Comparison of ENCODE assay signal across 8 mouse cellular contexts in genomic region chr4:136145362-136145885, GRCm38 (mm10). TPM values are rescaled to one million over a fixed set of nuclear protein-coding genes. Genes with fewer than 3 reads are reported as not detected.
DNase-seq lines count a peak whose midpoint lies in the region; ATAC-seq lines count a peak whose summit lies in the region.

No protein-coding gene starts in this region.

- H3K36me3 ChIP-seq in heart, embryonic 15.5 days: no peaks in the 10 kb centered on the region
- H3K36me3 ChIP-seq in embryonic facial prominence, embryonic 10.5 days (replicated peaks): peaks cover 13% of the 10 kb centered on the region
- H3K36me3 ChIP-seq in intestine, embryonic 14.5 days (ENCODE audit: control insufficient read depth, insufficient read depth, low read length): no peaks in the 10 kb centered on the region; the same call in 1 of the 2 replicates
- H3K36me3 ChIP-seq in midbrain, embryonic 13.5 days: no peaks in the 10 kb centered on the region

- peak overlapping the region; percentile 90 for H3K27ac ChIP-seq in heart, embryonic 15.5 days
- peak overlapping the region; percentile 94 for H3K27ac ChIP-seq in embryonic facial prominence, embryonic 10.5 days (replicated peaks)
- H3K27ac ChIP-seq in intestine, embryonic 14.5 days (ENCODE audit: low read depth): peak overlapping the region; percentile 97
- H3K27ac ChIP-seq in midbrain, embryonic 13.5 days: peak overlapping the region; percentile 14; the same call in 1 of the 2 replicates

- H3K4me3 ChIP-seq in heart, embryonic 15.5 days: peak overlapping the region; percentile 67
- peak overlapping the region; percentile 82 for H3K4me3 ChIP-seq in embryonic facial prominence, embryonic 10.5 days
- H3K4me3 ChIP-seq in intestine, embryonic 14.5 days (ENCODE audit: low read depth, low read length): peak overlapping the region; percentile 65
- peak overlapping the region; percentile 54 for H3K4me3 ChIP-seq in midbrain, embryonic 13.5 days (replicated peaks)

- no peak for ATAC-seq in heart, embryonic 15.5 days (replicated peaks; ENCODE audit: insufficient number of reproducible peaks, insufficient read depth, low FRiP score, low read depth)
- no peak for ATAC-seq in intestine, embryonic 14.5 days (replicated peaks; ENCODE audit: low FRiP score, low TSS enrichment, low read depth)
- ATAC-seq in midbrain, embryonic 13.5 days: no peak

- DNase-seq in heart, postnatal 10 days: no peak
- no peak for DNase-seq in embryonic facial prominence, embryonic 10.5 days (ENCODE audit: low spot score)
- DNase-seq in intestine, embryonic 14.5 days (ENCODE audit: low spot score): no peak
- DNase-seq in c-Kit-positive CD71-positive TER-119-positive erythroid progenitor cells, embryonic 14.5 days (ENCODE audit: low spot score): no peak
- no peak for DNase-seq in cerebellum, adult 11 months
- DNase-seq in gastrocnemius, postnatal 4 days (ENCODE audit: low spot score in 2 of 2): no peak

- H3K4me1 ChIP-seq in heart, embryonic 15.5 days (replicated peaks): peaks cover 58% of the 10 kb centered on the region
- H3K4me1 ChIP-seq in embryonic facial prominence, embryonic 10.5 days: peaks cover 88% of the 10 kb centered on the region
- H3K4me1 ChIP-seq in intestine, embryonic 14.5 days (replicated peaks; ENCODE audit: control insufficient read depth, insufficient read depth, low read length): peaks cover 55% of the 10 kb centered on the region
- H3K4me1 ChIP-seq in midbrain, embryonic 13.5 days (replicated peaks): peaks cover 83% of the 10 kb centered on the region

- no peaks in the 10 kb centered on the region for H3K9me3 ChIP-seq in heart, embryonic 15.5 days (replicated peaks)
- no peaks in the 10 kb centered on the region for H3K9me3 ChIP-seq in embryonic facial prominence, embryonic 10.5 days
- H3K9me3 ChIP-seq in intestine, embryonic 14.5 days (ENCODE audit: control insufficient read depth, low read length): no peaks in the 10 kb centered on the region
- H3K9me3 ChIP-seq in midbrain, embryonic 13.5 days: no peaks in the 10 kb centered on the region

- WGBS in heart, embryonic 15.5 days: 29% methylated on average over 11 of the region's 11 CpGs
- 8% methylated on average over 11 of the region's 11 CpGs for WGBS in embryonic facial prominence, embryonic 10.5 days
- WGBS in intestine, embryonic 14.5 days: 16% methylated on average over 11 of the region's 11 CpGs
- 3% methylated on average over 11 of the region's 11 CpGs for WGBS in midbrain, embryonic 13.5 days

- H3K4me2 ChIP-seq in heart, embryonic 15.5 days: peak overlapping the region; percentile 82
- peak overlapping the region; percentile 73 for H3K4me2 ChIP-seq in intestine, embryonic 14.5 days (ENCODE audit: low read length)
- H3K4me2 ChIP-seq in midbrain, embryonic 13.5 days (replicated peaks): peak overlapping the region; percentile 76

- no peaks in the 10 kb centered on the region for H3K27me3 ChIP-seq in heart, embryonic 15.5 days
- H3K27me3 ChIP-seq in embryonic facial prominence, embryonic 10.5 days (replicated peaks; ENCODE audit: low read depth, poor library complexity, severe bottlenecking): 0 out of 2 replicates have a peak, but pooled peaks cover 5% of the 10 kb centered on the region
- H3K27me3 ChIP-seq in intestine, embryonic 14.5 days (replicated peaks; ENCODE audit: control insufficient read depth, insufficient read depth, low read length): no peaks in the 10 kb centered on the region
- H3K27me3 ChIP-seq in midbrain, embryonic 13.5 days: peaks cover 15% of the 10 kb centered on the region

- intact Hi-C loops in heart, postnatal 10 days (cut with DNase I): no loop called here

- H3K9ac ChIP-seq in heart, embryonic 15.5 days: peak overlapping the region; percentile 73
- H3K9ac ChIP-seq in intestine, embryonic 14.5 days (ENCODE audit: low read length): peak overlapping the region; percentile 87
- H3K9ac ChIP-seq in midbrain, embryonic 13.5 days (replicated peaks): peak overlapping the region; percentile 72

RNA-seq across cellular contexts. Expression of gene Id3, which starts 2.1 kb away (rescaled TPM):
- polyA plus RNA-seq in heart, embryonic 15.5 days (2015; fragmentation: Nextera tagmentation; extraction: Ambion mirVana): 261 and 294 TPM in 2 replicates
- total RNA-seq in heart, postnatal 10 days (2021): 100 to 1,000 TPM; 104 TPM
- polyA plus RNA-seq in embryonic facial prominence, embryonic 10.5 days (2016; fragmentation: Nextera tagmentation; extraction: Ambion mirVana): 593 and 611 TPM in 2 replicates
- 325 and 351 TPM in 2 replicates for polyA plus RNA-seq in intestine, embryonic 14.5 days (2014; fragmentation: Nextera tagmentation; extraction: Ambion mirVana)
- polyA plus RNA-seq in midbrain, embryonic 13.5 days (2015; fragmentation: Nextera tagmentation; extraction: Ambion mirVana): 175 and 214 TPM in 2 replicates
- total RNA-seq in gastrocnemius, postnatal 4 days (2021): 10 to 100 TPM; 51.3 to 59.3 TPM

RNA-seq across cellular contexts. Expression of gene E2f2, which starts 26.8 kb away (rescaled TPM):
- 7.8 and 9.6 TPM in 2 replicates for polyA plus RNA-seq in heart, embryonic 15.5 days (2015; fragmentation: Nextera tagmentation; extraction: Ambion mirVana)
- 1 to 10 TPM; 4.3 to 6.8 TPM for total RNA-seq in heart, postnatal 10 days (2021)
- 6.2 TPM in 2 replicates for polyA plus RNA-seq in embryonic facial prominence, embryonic 10.5 days (2016; fragmentation: Nextera tagmentation; extraction: Ambion mirVana)
- polyA plus RNA-seq in intestine, embryonic 14.5 days (2014; fragmentation: Nextera tagmentation; extraction: Ambion mirVana): 4.1 and 5.0 TPM in 2 replicates
- polyA plus RNA-seq in midbrain, embryonic 13.5 days (2015; fragmentation: Nextera tagmentation; extraction: Ambion mirVana): 3.8 and 4.0 TPM in 2 replicates
- 10 to 100 TPM; 18.4 to 19.4 TPM for total RNA-seq in gastrocnemius, postnatal 4 days (2021)

Comparison
In these comparisons a context has a peak if more than half of its experiments do, and no peak if none do; other contexts are left out.
1. H3K27ac ChIP-seq: peak in every context shown above with its lines; median percentile 97 in intestine, embryonic 14.5 days; 94 in embryonic facial prominence, embryonic 10.5 days; 90 in heart, embryonic 15.5 days; 14 in midbrain, embryonic 13.5 days.